ENCODE assay signal across 10 mouse cellular contexts in the genomic region with DNA sequence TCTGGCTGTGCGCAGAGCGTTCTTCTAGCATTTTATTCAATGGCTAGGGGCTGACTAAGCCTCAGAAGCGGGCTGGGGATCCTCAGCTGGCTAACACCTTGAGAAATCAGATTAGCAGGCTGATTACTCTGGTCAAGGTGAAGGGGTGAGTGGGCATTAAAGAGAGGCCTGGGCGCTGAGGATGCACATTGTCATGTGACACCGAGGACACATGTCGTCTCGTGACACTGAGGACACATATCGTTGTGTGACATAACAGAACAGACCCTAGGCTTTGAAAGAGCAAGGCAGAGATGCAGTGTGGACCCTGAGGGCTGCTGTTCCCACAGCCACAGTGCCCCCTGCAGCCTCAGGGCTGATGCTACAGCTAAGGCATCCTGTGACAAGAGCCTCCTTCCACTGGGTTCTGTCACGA. TPM values are rescaled to one million over a fixed set of nuclear protein-coding genes. Genes with fewer than 3 reads are reported as not detected.
A peak's percentile ranks its signal among the peaks of the same experiment; 100 is the strongest.
DNase-seq lines count a peak whose midpoint lies in the region; ATAC-seq and TF ChIP-seq lines count a peak whose summit lies in the region.
"Had no signal": no experiment of that assay in that cellular context is flagged by ENCODE, and none has a peak within 500 bp of the region (broad histone marks: within the 10 kb centered on the region; RNA-seq: fewer than 3 reads in every experiment).

No protein-coding gene starts in this region.

- TF ChIP-seq POLR2A in MEL (IDR thresholded peaks at IDR 0.05; ENCODE audit: control insufficient read depth in 1 of 2, insufficient read depth in 1 of 2, low read depth in 1 of 2, low read length in 2 of 2, poor library complexity in 1 of 2): no peak
- TF ChIP-seq POLR2A in cortical plate, adult 2 months (IDR thresholded peaks at IDR 0.05; ENCODE audit: extremely low read depth, insufficient read depth, low read length): no peak
- no peak for TF ChIP-seq POLR2A in thymus, adult 2 months (IDR thresholded peaks at IDR 0.05; ENCODE audit: control insufficient read depth, extremely low read depth, insufficient read depth, low read length, poor library complexity)

- peaks cover 84% of the 10 kb centered on the region for H3K79me2 ChIP-seq in MEL (ENCODE audit: control insufficient read depth, insufficient read depth, low read length, poor library complexity)

- intact Hi-C loops in left cerebral cortex, adult 2 months (cut with DNase I): no loop called here
- intact Hi-C loops in left cerebral cortex, postnatal 25 days (cut with DNase I): loop anchor here (1.0 kb wide), 1 partner anchor 27 kb away; a partner anchor contains a TSS

- H3K9ac ChIP-seq in MEL (ENCODE audit: control insufficient read depth, low read depth, low read length, poor library complexity, severe bottlenecking): no peak overlapping the region
- H3K9ac ChIP-seq in liver, embryonic 16.5 days (ENCODE audit: low read depth, low read length): no peak overlapping the region
- H3K9ac ChIP-seq in forebrain, embryonic 11.5 days (ENCODE audit: low read length): no peak overlapping the region
- H3K9ac ChIP-seq: lung, embryonic 15.5 days had no signal

- no peak overlapping the region for H3K4me3 ChIP-seq in left cerebral cortex, adult 2 months
- H3K4me3 ChIP-seq in MEL (ENCODE audit: control insufficient read depth in 1 of 2, insufficient read depth in 1 of 2, low read depth in 2 of 2, low read length in 2 of 2): no peak overlapping the region
- H3K4me3 ChIP-seq in cortical plate, adult 2 months (ENCODE audit: insufficient read depth, low read length): no peak overlapping the region
- H3K4me3 ChIP-seq in liver, embryonic 16.5 days (ENCODE audit: low read depth, low read length): no peak overlapping the region
- no peak overlapping the region for H3K4me3 ChIP-seq in thymus, adult 2 months (ENCODE audit: control insufficient read depth, insufficient read depth, low read length)
- no peak overlapping the region for H3K4me3 ChIP-seq in forebrain, embryonic 11.5 days (ENCODE audit: low read depth, low read length)
- H3K4me3 ChIP-seq: erythroblast, embryonic 14.5 days; lung, embryonic 15.5 days had no signal

- TF ChIP-seq RAD21 in MEL (IDR thresholded peaks at IDR 0.05; ENCODE audit: low read depth, low read length): peak; percentile 33

- peak; percentile 71 for TF ChIP-seq CTCF in left cerebral cortex, adult 2 months (IDR thresholded peaks at IDR 0.05)
- TF ChIP-seq CTCF in MEL (IDR thresholded peaks at IDR 0.05 in 2 of 3, conservative IDR thresholded peaks at IDR 0.05 in 1 of 3; ENCODE audit: control insufficient read depth in 1 of 3, insufficient read depth in 1 of 3, low read depth in 2 of 3, low read length in 3 of 3, poor library complexity in 1 of 3, severe bottlenecking in 1 of 3): peak; percentile 63 to 72 (median 67)
- TF ChIP-seq CTCF in cortical plate, adult 2 months (IDR thresholded peaks at IDR 0.05; ENCODE audit: extremely low read depth, insufficient read depth, low read length): peak; percentile 76
- peak; percentile 75; the same call in 1 of the 2 replicates for TF ChIP-seq CTCF in thymus, adult 2 months (IDR thresholded peaks at IDR 0.05; ENCODE audit: borderline replicate concordance, control insufficient read depth, extremely low read depth, insufficient read depth, low read length, poor library complexity)

- peaks cover 8 to 17% of the 10 kb centered on the region in 2 experiments for H3K4me1 ChIP-seq in MEL (ENCODE audit: control insufficient read depth in 1 of 2, insufficient read depth in 2 of 2, low read length in 2 of 2)
- H3K4me1 ChIP-seq in cortical plate, adult 2 months (ENCODE audit: control insufficient read depth, insufficient read depth, low read length): peaks cover 3% of the 10 kb centered on the region; the same call in 1 of the 2 replicates
- H3K4me1 ChIP-seq in liver, embryonic 16.5 days (ENCODE audit: control insufficient read depth, low read depth, low read length): peaks cover 44% of the 10 kb centered on the region
- peaks cover 27% of the 10 kb centered on the region for H3K4me1 ChIP-seq in thymus, adult 2 months (replicated peaks; ENCODE audit: control insufficient read depth, insufficient read depth, low read length)
- H3K4me1 ChIP-seq in forebrain, embryonic 11.5 days (replicated peaks; ENCODE audit: control insufficient read depth, insufficient read depth, low read length): no peaks in the 10 kb centered on the region

- no peaks in the 10 kb centered on the region for H3K9me3 ChIP-seq in MEL (replicated peaks; ENCODE audit: insufficient read depth, low read length)
- peaks cover 4% of the 10 kb centered on the region for H3K9me3 ChIP-seq in liver, embryonic 16.5 days (replicated peaks; ENCODE audit: control insufficient read depth, low read length)
- no peaks in the 10 kb centered on the region for H3K9me3 ChIP-seq in forebrain, embryonic 11.5 days (ENCODE audit: control insufficient read depth, low read length)
- H3K9me3 ChIP-seq: lung, embryonic 15.5 days had no signal

- no peak for DNase-seq in left cerebral cortex, adult 2 months (ENCODE audit: extremely low spot score in 1 of 2, low spot score in 2 of 2)
- no peak for DNase-seq in left cerebral cortex, postnatal 25 days (ENCODE audit: low spot score in 2 of 2)
- DNase-seq in MEL (ENCODE audit: low read depth, low spot score): peak; percentile 51
- DNase-seq in thymus, adult 2 months: peak; percentile 80
- DNase-seq in forebrain, embryonic 11.5 days (ENCODE audit: low spot score): no peak
- DNase-seq in gastrocnemius, postnatal 25 days: no peak

- no peaks in the 10 kb centered on the region for H3K27me3 ChIP-seq in MEL (ENCODE audit: control insufficient read depth in 1 of 2, insufficient read depth in 2 of 2, low read length in 2 of 2)
- H3K27me3 ChIP-seq in liver, embryonic 16.5 days (ENCODE audit: control insufficient read depth, insufficient read depth, low read depth, low read length): no peaks in the 10 kb centered on the region
- H3K27me3 ChIP-seq in thymus, adult 2 months (ENCODE audit: control insufficient read depth, insufficient read depth, low read length): no peaks in the 10 kb centered on the region
- H3K27me3 ChIP-seq in forebrain, embryonic 11.5 days (ENCODE audit: control insufficient read depth, insufficient read depth, low read length): no peaks in the 10 kb centered on the region
- H3K27me3 ChIP-seq: lung, embryonic 15.5 days had no signal

- peaks cover 7 to 22% of the 10 kb centered on the region in 2 experiments for H3K36me3 ChIP-seq in MEL (ENCODE audit: control insufficient read depth in 1 of 2, insufficient read depth in 2 of 2, low read length in 2 of 2)
- peaks cover 5% of the 10 kb centered on the region for H3K36me3 ChIP-seq in liver, embryonic 16.5 days (ENCODE audit: control insufficient read depth, insufficient read depth)
- no peaks in the 10 kb centered on the region for H3K36me3 ChIP-seq in thymus, adult 2 months (ENCODE audit: control insufficient read depth, insufficient read depth, low read length)
- no peaks in the 10 kb centered on the region for H3K36me3 ChIP-seq in forebrain, embryonic 11.5 days (ENCODE audit: control insufficient read depth, insufficient read depth, low read length)
- H3K36me3 ChIP-seq: lung, embryonic 15.5 days had no signal

- H3K4me2 ChIP-seq in liver, embryonic 16.5 days (ENCODE audit: low read depth, low read length): no peak overlapping the region
- no peak overlapping the region for H3K4me2 ChIP-seq in forebrain, embryonic 11.5 days (ENCODE audit: low read depth, low read length, severe bottlenecking)
- H3K4me2 ChIP-seq: lung, embryonic 15.5 days had no signal

- peak; percentile 50 for ATAC-seq in liver, embryonic 16.5 days (ENCODE audit: low read depth)
- no peak for ATAC-seq in forebrain, embryonic 11.5 days (replicated peaks; ENCODE audit: low FRiP score)

- H3K27ac ChIP-seq in left cerebral cortex, adult 2 months: no peak overlapping the region
- no peak overlapping the region for H3K27ac ChIP-seq in MEL (ENCODE audit: control insufficient read depth, low read depth, low read length)
- no peak overlapping the region for H3K27ac ChIP-seq in cortical plate, adult 2 months (ENCODE audit: insufficient read depth, low read length)
- no peak overlapping the region for H3K27ac ChIP-seq in liver, embryonic 16.5 days (ENCODE audit: low read length)
- no peak overlapping the region for H3K27ac ChIP-seq in thymus, adult 2 months (ENCODE audit: control insufficient read depth, insufficient read depth, low read length)
- H3K27ac ChIP-seq in forebrain, embryonic 11.5 days (ENCODE audit: low read depth, low read length): no peak overlapping the region
- H3K27ac ChIP-seq: lung, embryonic 15.5 days had no signal

- WGBS in liver, embryonic 16.5 days (ENCODE audit: insufficient replicate concordance): 40% methylated on average over 9 of the region's 9 CpGs
- WGBS in thymus, adult 2 months: 66% methylated on average over 9 of the region's 9 CpGs
- 65% methylated on average over 9 of the region's 9 CpGs for WGBS in forebrain, embryonic 11.5 days

- TF ChIP-seq EP300 in MEL (IDR thresholded peaks at IDR 0.05; ENCODE audit: low read depth in 1 of 2, low read length in 2 of 2): no peak

TF ChIP-seq in MEL, 35 proteins besides CTCF, POLR2A, EP300 and RAD21 (continues in another document):
- TF ChIP-seq SMC3 (IDR thresholded peaks at IDR 0.05; ENCODE audit: low read depth, low read length): peak; percentile 47; the same call in 1 of the 2 replicates

RNA-seq across cellular contexts. Expression of a gene that starts 23.8 kb away (rescaled TPM):
- 10 to 100 TPM; 52.5 to 54.7 TPM for total RNA-seq in left cerebral cortex, adult 2 months (2021)
- total RNA-seq in left cerebral cortex, postnatal 25 days (2021): 10 to 100 TPM; 55.2 to 59.8 TPM
- 32.1 and 33.7 TPM in 2 replicates for total RNA-seq in MEL (2012; rRNA removed)
- polyA plus RNA-seq in MEL (2012; ENCODE audit: insufficient read depth in 1 of 2, insufficient read length in 2 of 2, low read depth in 1 of 2, low replicate concordance in 2 of 2, missing spikeins in 1 of 2): 10 to 100 TPM in 1 of 2 experiments, not detected in 1; 79.2 TPM
- 40.6 and 45.7 TPM in 2 replicates for polyA plus RNA-seq in cortical plate, adult 2 months (2012; rRNA removed)
- 39.9 and 41.8 TPM in 2 replicates for polyA plus RNA-seq in liver, embryonic 16.5 days (2015; fragmentation: Nextera tagmentation; extraction: Ambion mirVana)
- 43.5 and 50.8 TPM in 2 replicates for polyA plus RNA-seq in thymus, adult 2 months (2012; rRNA removed)
- 16.2 and 16.9 TPM in 2 replicates for polyA plus RNA-seq in forebrain, embryonic 11.5 days (2014; fragmentation: Nextera tagmentation; extraction: Ambion mirVana)
- total RNA-seq in gastrocnemius, postnatal 25 days (2021): 1 to 10 TPM; 4.4 to 5.8 TPM

RNA-seq across cellular contexts. Expression of a gene that starts 27.8 kb away (rescaled TPM):
- 100 to 1,000 TPM; 117 to 141 TPM for total RNA-seq in left cerebral cortex, adult 2 months (2021)
- total RNA-seq in left cerebral cortex, postnatal 25 days (2021): 100 to 1,000 TPM; 121 to 139 TPM
- 64.6 and 67.8 TPM in 2 replicates for total RNA-seq in MEL (2012; rRNA removed)
- polyA plus RNA-seq in MEL (2012; ENCODE audit: insufficient read depth in 1 of 2, insufficient read length in 2 of 2, low read depth in 1 of 2, low replicate concordance in 2 of 2, missing spikeins in 1 of 2): 100 to 1,000 TPM in 1 of 2 experiments, not detected in 1; 102 TPM
- 110 and 129 TPM in 2 replicates for polyA plus RNA-seq in cortical plate, adult 2 months (2012; rRNA removed)
- polyA plus RNA-seq in liver, embryonic 16.5 days (2015; fragmentation: Nextera tagmentation; extraction: Ambion mirVana): 24.1 and 26.6 TPM in 2 replicates
- 108 and 113 TPM in 2 replicates for polyA plus RNA-seq in thymus, adult 2 months (2012; rRNA removed)
- 51.8 and 52.1 TPM in 2 replicates for polyA plus RNA-seq in forebrain, embryonic 11.5 days (2014; fragmentation: Nextera tagmentation; extraction: Ambion mirVana)
- 10 to 100 TPM; 72.6 to 81.8 TPM for total RNA-seq in gastrocnemius, postnatal 25 days (2021)

Comparison
In these comparisons a context has a peak if more than half of its experiments do, and no peak if none do; other contexts are left out.
1. DNase-seq: peak in MEL (single experiment) and thymus, adult 2 months (single experiment); none in left cerebral cortex, adult 2 months (0 of 2), left cerebral cortex, postnatal 25 days (0 of 2), forebrain, embryonic 11.5 days (single experiment) and gastrocnemius, postnatal 25 days (single experiment).
2. Peak in every context shown above with its lines, with median percentiles within 50 percentile points of each other: CTCF ChIP-seq.